Mouse (Mus musculus): Measurements from ENCODE around the gene Lin7b. TPM values are rescaled to one million over a fixed set of nuclear protein-coding genes. Genes with fewer than 3 reads are reported as not detected.

Gene Lin7b
- polyA plus RNA-seq (2015; fragmentation: Nextera tagmentation; extraction: Ambion mirVana): 33.7 and 38.7 TPM in 2 replicates

DNA sequence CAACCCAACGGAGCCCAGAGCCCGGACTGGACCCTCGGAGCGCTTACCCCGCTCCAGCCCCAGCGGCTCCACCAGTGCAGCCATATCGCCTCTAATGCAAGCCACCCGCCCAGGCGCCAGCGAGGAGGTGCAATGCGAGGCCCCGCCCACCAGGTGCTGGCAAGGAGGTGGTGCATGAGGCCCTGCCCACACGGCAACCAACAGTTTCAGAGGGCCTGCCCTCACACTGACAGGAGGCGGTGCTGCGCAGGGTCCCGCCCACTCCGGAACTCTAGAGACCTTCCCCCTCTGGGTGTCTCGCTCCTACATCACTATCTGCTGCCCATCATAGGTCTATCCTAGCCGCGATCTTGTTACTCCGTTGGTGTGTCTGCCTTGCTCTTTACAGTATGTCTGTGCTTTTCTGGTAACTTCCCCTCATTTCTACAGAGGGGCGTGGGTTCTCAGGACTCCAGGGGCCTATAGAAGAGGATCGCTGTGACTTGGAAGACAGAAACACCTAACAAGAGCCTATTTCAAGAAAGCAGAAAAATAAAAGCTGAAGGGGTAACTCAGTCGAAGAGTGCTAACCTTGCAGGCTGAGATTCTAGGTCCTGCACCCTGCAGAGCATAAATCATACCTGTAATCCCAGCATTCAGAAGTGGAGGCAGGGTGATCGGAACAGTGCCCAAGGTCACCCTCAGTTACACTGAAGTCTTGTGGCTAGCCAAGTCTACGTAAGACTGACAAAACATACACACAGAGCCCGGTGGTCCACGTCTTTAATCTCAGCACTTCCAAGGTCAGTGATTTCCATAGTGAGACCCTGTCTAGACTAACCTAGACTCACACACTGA lies at the start of gene Lin7b:
TSS of gene Lin7b (minus strand) at position 109 of the 837 bp plus-strand sequence.
- Histone ChIP-seq H3K36me3 (peaks cover 22% of the 10 kb centered on the region), H3K9me3 (no peaks in the 10 kb centered on the region), H3K27ac (replicated peaks) (peak within 1 kb of the TSS; percentile 20; the same call in 1 of the 2 replicates), H3K4me1 (replicated peaks) (peaks cover 37% of the 10 kb centered on the region), H3K4me2 (peak within 1 kb of the TSS; percentile 95), H3K27me3 (peaks cover 9% of the 10 kb centered on the region), H3K9ac (peak within 1 kb of the TSS; percentile 53), H3K4me3 (peak within 1 kb of the TSS; percentile 54)
- 12% methylated on average over 24 of the region's 28 CpGs for WGBS
- ATAC-seq (ENCODE audit: low FRiP score, low read depth): peak; percentile 57

DNA sequence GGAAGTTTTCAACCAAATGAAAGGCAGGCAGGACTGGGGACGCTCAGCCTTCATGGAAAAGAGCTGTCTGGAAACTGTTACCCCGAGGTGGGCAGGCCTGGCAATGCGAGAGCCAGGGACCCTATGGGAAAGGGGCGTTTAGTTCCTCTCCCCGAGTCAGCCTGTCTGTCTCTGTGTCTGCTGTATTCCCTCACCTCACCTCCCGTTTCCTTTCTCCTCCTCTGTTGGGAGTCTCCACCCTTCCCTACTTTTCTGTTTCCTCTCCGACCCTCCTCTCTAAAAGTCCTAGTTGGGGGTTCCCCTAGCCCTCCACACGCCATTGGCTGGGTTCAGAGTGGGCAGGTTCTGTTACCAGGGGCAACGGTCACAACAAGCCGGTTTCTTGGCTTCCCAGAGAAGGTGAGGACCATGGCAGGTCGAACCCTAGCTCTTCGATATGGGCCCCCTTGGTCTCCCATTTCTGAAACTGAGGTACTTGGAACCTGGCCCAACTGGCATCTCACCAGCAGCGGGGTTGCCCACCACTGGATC lies 47.6 kb upstream of the Lin7b start:
- Histone ChIP-seq H3K4me1 (replicated peaks) (peaks cover 18% of the 10 kb centered on the region), H3K4me3 (no peak overlapping the region), H3K36me3 (peaks cover 20% of the 10 kb centered on the region), H3K27me3 (peaks cover 86% of the 10 kb centered on the region), H3K9ac (no peak overlapping the region), H3K27ac (replicated peaks) (no peak overlapping the region), H3K4me2 (no peak overlapping the region), H3K9me3 (no peaks in the 10 kb centered on the region)
- no peak for ATAC-seq (ENCODE audit: low FRiP score, low read depth)
- WGBS: 13% methylated on average over 13 of the region's 13 CpGs

DNA sequence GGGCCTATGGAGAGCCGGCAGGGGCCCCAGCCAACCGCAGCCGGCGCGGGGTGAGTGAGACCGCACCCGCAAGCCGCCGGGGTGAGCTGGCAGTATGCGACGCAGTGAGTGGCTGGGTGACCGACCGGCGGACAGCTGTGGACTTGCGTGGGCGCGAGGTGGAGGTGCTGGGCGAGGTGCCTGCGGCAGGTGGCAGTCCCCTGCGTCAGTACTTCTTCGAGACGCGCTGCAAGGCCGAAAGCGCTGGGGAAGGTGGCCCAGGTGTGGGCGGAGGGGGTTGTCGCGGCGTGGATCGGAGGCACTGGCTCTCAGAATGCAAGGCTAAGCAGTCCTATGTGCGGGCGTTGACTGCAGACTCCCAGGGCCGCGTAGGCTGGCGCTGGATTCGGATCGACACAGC lies 45.3 kb upstream of the Lin7b start:
- WGBS: 12% methylated on average over 37 of the region's 37 CpGs
- Histone ChIP-seq H3K27me3 (peaks cover 96% of the 10 kb centered on the region), H3K9ac (no peak overlapping the region), H3K4me3 (peak overlapping the region; percentile 16), H3K9me3 (no peaks in the 10 kb centered on the region), H3K36me3 (no peaks in the 10 kb centered on the region), H3K4me2 (peak overlapping the region; percentile 26), H3K4me1 (replicated peaks) (peaks cover 18% of the 10 kb centered on the region), H3K27ac (replicated peaks) (no peak overlapping the region)
- no peak for ATAC-seq (ENCODE audit: low FRiP score, low read depth)

DNA sequence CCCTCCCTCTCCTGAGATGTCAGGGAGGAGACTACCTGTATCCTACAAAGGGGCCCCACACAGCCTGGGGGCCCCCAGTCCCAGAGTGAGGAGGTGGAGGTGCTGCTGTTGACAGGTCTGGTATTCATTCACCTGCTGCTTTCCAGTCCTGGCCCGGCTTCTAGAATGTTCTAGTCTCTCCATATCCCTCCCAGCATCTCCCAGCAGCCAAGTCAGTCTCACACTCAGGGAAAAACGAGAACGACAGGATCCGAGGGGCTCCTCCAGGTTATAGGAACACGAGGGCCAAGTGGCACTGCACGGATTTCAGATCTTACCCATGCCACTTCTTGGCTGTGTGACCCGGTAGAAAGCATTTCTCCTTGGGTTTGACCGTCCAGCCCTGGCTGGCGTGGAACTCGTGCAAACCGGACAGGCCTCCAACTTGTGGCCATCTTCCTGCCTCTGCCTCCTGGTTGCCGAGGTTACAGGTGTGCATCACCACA lies 44.4 kb upstream of the Lin7b start:
- WGBS: 43% methylated on average over 12 of the region's 12 CpGs

DNA sequence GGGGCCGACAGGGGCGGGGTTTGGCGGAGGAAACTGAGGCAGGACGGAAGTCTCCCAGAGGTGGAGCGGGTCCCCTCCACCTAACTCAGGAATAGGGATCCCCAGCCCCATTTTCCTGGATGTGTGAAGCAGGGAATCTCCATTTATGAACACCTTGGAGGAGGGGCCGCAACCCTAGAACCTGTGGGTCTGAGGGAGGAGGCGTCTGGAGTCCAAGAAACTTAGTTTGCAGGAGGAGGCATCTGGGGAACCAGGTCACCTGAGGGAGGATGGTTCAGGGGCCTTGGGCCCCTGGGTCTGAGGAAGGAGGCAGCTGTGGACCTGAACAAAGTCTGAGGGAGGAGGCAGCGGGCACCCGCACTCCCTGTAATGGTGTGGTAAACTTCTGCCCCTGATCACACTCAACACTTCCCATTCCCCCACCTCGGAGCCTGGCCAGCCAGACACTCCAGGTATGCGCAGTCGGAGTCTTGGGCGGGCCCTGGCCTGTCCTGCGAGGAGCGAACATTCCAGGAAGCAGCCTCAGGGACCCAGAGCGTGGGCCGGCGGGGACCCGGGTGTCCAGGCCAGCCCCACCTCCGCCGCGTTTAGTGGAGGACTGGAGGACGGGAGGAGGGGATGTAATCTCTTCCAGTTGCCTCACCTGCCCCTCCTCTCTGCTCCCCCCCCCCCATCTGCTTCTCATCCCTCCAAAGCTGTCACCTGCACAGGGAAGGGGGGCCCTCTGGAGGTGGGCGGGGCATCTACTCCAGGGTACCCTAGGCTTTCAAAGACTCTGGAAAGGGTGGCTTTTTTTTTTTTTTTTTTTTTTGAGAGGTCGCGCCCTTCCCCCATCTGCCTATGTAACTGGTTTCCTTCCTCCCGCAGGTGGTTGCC lies 43.7 kb upstream of the Lin7b start:
- ATAC-seq (ENCODE audit: low FRiP score, low read depth): peak; percentile 29; the same call in 1 of the 2 replicates
- Histone ChIP-seq H3K4me2 (peak overlapping the region; percentile 85), H3K9ac (peak overlapping the region; percentile 43), H3K36me3 (no peaks in the 10 kb centered on the region), H3K9me3 (no peaks in the 10 kb centered on the region), H3K27ac (replicated peaks) (no peak overlapping the region), H3K4me1 (replicated peaks) (peaks cover 18% of the 10 kb centered on the region), H3K27me3 (peaks cover 96% of the 10 kb centered on the region), H3K4me3 (peak overlapping the region; percentile 49)
- WGBS: 2% methylated on average over 26 of the region's 27 CpGs

More for the DNA sequence above, 44.4 kb upstream of the Lin7b start:
- Histone ChIP-seq H3K4me1 (replicated peaks) (peaks cover 18% of the 10 kb centered on the region), H3K9ac (no peak overlapping the region), H3K36me3 (no peaks in the 10 kb centered on the region), H3K27me3 (peaks cover 96% of the 10 kb centered on the region), H3K9me3 (no peaks in the 10 kb centered on the region), H3K4me2 (no peak overlapping the region), H3K4me3 (no peak overlapping the region), H3K27ac (replicated peaks) (no peak overlapping the region)
- ATAC-seq (ENCODE audit: low FRiP score, low read depth): no peak

DNA sequence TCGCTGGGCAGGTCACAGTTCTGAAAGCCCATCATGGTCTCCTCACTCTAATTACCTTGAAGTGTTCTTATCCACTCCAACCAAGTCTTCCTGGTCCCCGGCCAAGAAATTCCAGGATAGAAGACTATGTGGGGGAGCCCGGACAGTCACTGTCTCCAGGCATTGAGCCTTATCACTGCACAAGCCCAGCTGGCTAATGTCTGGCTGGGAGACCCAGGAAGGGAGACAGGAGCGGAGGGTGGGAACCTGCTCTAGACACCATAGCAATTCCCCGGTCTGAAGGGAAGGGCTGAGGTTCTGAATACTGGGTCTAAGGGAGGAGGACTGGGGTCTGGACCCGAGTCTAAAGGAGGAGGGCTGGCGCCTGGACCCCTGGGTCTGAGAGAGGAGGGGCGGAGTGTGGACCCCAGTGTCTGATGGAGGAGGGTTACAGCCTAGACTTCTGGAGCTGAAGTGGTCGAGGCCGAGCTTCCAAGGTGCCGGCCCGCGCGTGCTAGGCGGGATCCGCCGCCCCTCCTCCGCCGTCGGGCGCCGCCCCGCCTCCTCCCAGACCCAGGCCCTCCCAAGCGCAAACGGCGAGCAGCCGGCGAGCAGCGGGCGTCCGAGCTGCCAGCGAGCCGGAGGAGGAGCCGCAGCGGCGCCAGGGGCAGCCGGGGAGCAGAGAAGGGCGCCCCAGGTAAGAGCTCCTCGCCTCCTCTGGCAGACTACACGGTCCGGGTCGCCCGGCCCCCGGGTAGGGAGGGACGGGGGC lies 42.9 kb upstream of the Lin7b start, which contains the start of gene Ntf5:
TSS of gene Ntf5 (plus strand) at position 583 of the 751 bp plus-strand sequence.
- ATAC-seq (ENCODE audit: low FRiP score, low read depth): peak; percentile 30
- H3K27ac ChIP-seq (replicated peaks): no peak within 1 kb of the TSS
- H3K4me3 ChIP-seq: peak within 1 kb of the TSS; percentile 49
- H3K27me3 ChIP-seq: peaks cover 96% of the 10 kb centered on the region
- peaks cover 18% of the 10 kb centered on the region for H3K4me1 ChIP-seq (replicated peaks)
- no peaks in the 10 kb centered on the region for H3K9me3 ChIP-seq
- no peaks in the 10 kb centered on the region for H3K36me3 ChIP-seq
- 4% methylated on average over 34 of the region's 45 CpGs for WGBS
- peak within 1 kb of the TSS; percentile 43 for H3K9ac ChIP-seq
- H3K4me2 ChIP-seq: peak within 1 kb of the TSS; percentile 85

DNA sequence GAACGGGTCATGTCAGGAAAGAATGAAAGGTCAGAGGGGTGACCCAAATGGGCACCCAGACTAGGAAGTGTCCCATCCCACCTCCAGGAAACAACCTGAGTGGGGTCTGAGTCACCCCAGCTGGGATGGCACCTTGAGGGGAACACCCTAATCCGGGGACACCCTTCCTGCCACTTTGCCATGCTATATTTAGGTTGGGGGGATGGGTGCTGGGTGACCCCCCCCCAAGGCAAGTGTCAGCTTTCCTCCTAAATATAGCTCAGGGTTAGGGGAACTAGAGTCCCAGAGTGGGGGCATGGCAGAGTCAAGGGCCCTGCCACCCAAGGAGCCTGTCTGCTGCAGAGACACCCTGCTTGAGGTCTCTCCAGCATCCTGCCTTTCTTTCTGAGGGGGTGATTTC lies 42.0 kb upstream of the Lin7b start:
- Histone ChIP-seq H3K4me1 (replicated peaks) (peaks cover 18% of the 10 kb centered on the region), H3K27me3 (peaks cover 96% of the 10 kb centered on the region), H3K9me3 (no peaks in the 10 kb centered on the region), H3K4me3 (no peak overlapping the region), H3K9ac (no peak overlapping the region), H3K27ac (replicated peaks) (no peak overlapping the region), H3K4me2 (no peak overlapping the region), H3K36me3 (no peaks in the 10 kb centered on the region)
- WGBS: 90% methylated on average over 2 of the region's 2 CpGs
- no peak for ATAC-seq (ENCODE audit: low FRiP score, low read depth)

DNA sequence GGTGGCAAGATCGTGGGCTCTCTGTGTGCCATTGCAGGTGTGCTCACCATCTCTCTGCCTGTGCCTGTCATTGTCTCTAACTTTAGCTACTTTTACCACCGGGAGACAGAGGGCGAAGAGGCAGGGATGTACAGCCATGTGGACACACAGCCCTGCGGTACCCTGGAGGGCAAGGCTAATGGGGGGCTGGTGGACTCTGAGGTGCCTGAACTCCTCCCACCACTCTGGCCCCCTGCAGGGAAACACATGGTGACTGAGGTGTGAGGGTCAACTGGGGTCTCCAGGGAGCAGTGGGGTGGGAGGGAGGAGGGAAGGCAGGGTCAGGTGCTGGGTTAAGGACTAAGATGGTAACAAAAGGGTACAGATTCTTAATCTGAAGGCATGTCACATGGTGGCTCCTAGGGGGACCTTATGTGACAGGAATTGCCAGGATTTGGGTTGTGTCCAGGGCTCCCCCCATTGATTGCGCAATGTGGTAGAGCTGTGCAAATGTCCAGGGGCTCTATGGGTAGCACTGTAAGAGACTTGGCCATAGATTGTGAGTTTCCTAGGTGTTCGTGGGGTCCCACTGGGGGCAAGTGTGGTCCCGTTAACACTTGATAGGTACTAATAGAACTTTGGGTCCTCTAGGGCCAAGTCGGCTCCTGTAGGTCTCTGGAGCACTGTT lies 39.2 kb upstream of the Lin7b start:
- no peak overlapping the region for H3K4me3 ChIP-seq
- H3K9ac ChIP-seq: no peak overlapping the region
- no peaks in the 10 kb centered on the region for H3K36me3 ChIP-seq
- no peak overlapping the region for H3K4me2 ChIP-seq
- ATAC-seq (ENCODE audit: low FRiP score, low read depth): no peak
- WGBS: 89% methylated on average over 8 of the region's 8 CpGs
- H3K27ac ChIP-seq (replicated peaks): no peak overlapping the region
- H3K27me3 ChIP-seq: peaks cover 95% of the 10 kb centered on the region
- peaks cover 23% of the 10 kb centered on the region for H3K4me1 ChIP-seq (replicated peaks)
- no peaks in the 10 kb centered on the region for H3K9me3 ChIP-seq

DNA sequence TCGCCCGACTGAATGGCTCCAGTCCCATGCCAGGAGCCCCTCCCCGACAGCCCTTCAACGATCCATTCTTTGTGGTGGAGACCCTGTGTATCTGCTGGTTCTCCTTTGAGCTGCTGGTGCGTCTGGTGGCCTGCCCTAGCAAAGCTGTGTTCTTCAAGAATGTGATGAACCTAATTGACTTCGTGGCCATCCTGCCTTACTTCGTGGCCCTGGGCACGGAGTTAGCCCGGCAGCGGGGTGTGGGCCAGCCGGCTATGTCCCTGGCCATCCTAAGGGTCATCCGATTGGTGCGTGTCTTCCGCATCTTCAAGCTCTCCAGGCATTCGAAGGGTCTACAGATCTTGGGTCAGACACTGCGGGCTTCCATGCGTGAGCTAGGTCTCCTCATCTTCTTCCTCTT lies 38.6 kb upstream of the Lin7b start:
- ATAC-seq (ENCODE audit: low FRiP score, low read depth): no peak
- no peak overlapping the region for H3K9ac ChIP-seq
- H3K4me3 ChIP-seq: no peak overlapping the region
- no peaks in the 10 kb centered on the region for H3K36me3 ChIP-seq
- peaks cover 18% of the 10 kb centered on the region for H3K4me1 ChIP-seq (replicated peaks)
- 88% methylated on average over 17 of the region's 17 CpGs for WGBS
- no peaks in the 10 kb centered on the region for H3K9me3 ChIP-seq
- no peak overlapping the region for H3K27ac ChIP-seq (replicated peaks)
- H3K27me3 ChIP-seq: peaks cover 89% of the 10 kb centered on the region
- no peak overlapping the region for H3K4me2 ChIP-seq

DNA sequence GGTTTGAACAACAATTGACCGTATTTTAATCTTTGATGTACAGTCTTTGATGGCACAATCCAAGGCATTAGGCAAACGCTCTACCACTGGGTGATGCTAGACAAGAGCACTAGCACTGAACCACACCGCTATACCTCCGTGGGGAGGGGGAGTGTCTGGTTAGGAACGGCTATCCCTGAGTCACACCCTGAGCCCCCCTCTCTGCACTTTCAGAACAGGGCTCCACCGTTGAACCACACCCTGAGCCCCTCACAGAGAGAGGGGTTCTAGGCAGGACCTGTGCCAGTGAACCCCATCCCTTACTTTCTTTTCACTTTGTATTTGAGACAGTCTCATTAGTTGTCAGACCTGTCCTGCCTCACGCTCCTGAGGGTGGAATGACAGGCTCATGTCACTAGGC lies 38.0 kb upstream of the Lin7b start:
- H3K4me3 ChIP-seq: no peak overlapping the region
- 75% methylated on average over 7 of the region's 7 CpGs for WGBS
- no peak overlapping the region for H3K4me2 ChIP-seq
- H3K4me1 ChIP-seq (replicated peaks): peaks cover 12% of the 10 kb centered on the region
- no peaks in the 10 kb centered on the region for H3K9me3 ChIP-seq
- H3K27me3 ChIP-seq: peaks cover 83% of the 10 kb centered on the region
- no peak overlapping the region for H3K9ac ChIP-seq
- no peak overlapping the region for H3K27ac ChIP-seq (replicated peaks)
- no peaks in the 10 kb centered on the region for H3K36me3 ChIP-seq
- ATAC-seq (ENCODE audit: low FRiP score, low read depth): no peak

DNA sequence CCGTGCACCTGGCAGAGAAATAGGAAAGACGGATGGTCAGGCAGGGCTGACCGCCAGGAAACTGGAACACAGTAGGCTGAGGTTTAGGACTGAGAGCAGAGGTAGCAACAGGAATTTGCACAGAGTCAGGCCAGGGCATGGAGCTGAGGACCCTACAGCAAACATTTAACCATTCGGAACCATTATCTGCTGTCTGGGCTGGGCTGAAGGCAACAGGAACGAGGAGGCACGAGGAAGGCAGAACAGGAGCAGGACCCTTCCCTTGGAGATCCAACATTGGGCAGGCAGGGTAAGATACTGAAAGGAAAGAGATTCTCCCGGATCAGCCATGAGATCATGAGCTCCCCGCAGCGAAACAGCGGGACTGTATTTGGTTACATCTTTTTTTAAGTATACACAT lies 37.5 kb upstream of the Lin7b start:
- H3K27ac ChIP-seq (replicated peaks): no peak overlapping the region
- no peak overlapping the region for H3K4me3 ChIP-seq
- no peak overlapping the region for H3K4me2 ChIP-seq
- H3K9me3 ChIP-seq: no peaks in the 10 kb centered on the region
- 84% methylated on average over 10 of the region's 10 CpGs for WGBS
- no peak for ATAC-seq (ENCODE audit: low FRiP score, low read depth)
- H3K36me3 ChIP-seq: no peaks in the 10 kb centered on the region
- no peak overlapping the region for H3K9ac ChIP-seq
- H3K4me1 ChIP-seq (replicated peaks): peaks cover 8% of the 10 kb centered on the region; the same call in 1 of the 2 replicates
- peaks cover 77% of the 10 kb centered on the region for H3K27me3 ChIP-seq
